12 mouse cellular contexts compared by ENCODE assay signal in genomic region chr15:80697564-80697963, GRCm38 (mm10). TPM values are rescaled to one million over a fixed set of nuclear protein-coding genes. Genes with fewer than 3 reads are reported as not detected.
DNase-seq lines count a peak whose midpoint lies in the region; ATAC-seq lines count a peak whose summit lies in the region.
"Had no signal": no experiment of that assay in that cellular context is flagged by ENCODE, and none has a peak within 500 bp of the region (broad histone marks: within the 10 kb centered on the region; RNA-seq: fewer than 3 reads in every experiment).

No protein-coding gene starts in this region.

- ATAC-seq in forebrain, embryonic 13.5 days, result no peak
- ATAC-seq in forebrain, embryonic 14.5 days, result no peak
- ATAC-seq: liver, embryonic 12.5 days; midbrain, embryonic 13.5 days had no signal

- peaks cover 14% of the 10 kb centered on the region for H3K4me1 ChIP-seq in forebrain, embryonic 13.5 days
- no peaks in the 10 kb centered on the region for H3K4me1 ChIP-seq in forebrain, embryonic 14.5 days (ENCODE audit: control insufficient read depth, insufficient read depth, low read length)

- WGBS in forebrain, embryonic 13.5 days, result 55% methylated on average over 5 of the region's 5 CpGs
- WGBS in forebrain, embryonic 14.5 days, result 68% methylated on average over 5 of the region's 5 CpGs

- H3K27me3 ChIP-seq in forebrain, embryonic 13.5 days, result 0 out of 2 replicates have a peak, but pooled peaks cover 4% of the 10 kb centered on the region
- no peaks in the 10 kb centered on the region for H3K27me3 ChIP-seq in forebrain, embryonic 14.5 days (replicated peaks; ENCODE audit: control insufficient read depth, insufficient read depth, low read length)

- H3K4me3 ChIP-seq in forebrain, embryonic 13.5 days, result no peak overlapping the region
- no peak overlapping the region for H3K4me3 ChIP-seq in forebrain, embryonic 14.5 days (ENCODE audit: low read depth, low read length)
- H3K4me3 ChIP-seq: erythroblast, embryonic 14.5 days; liver, embryonic 12.5 days; midbrain, embryonic 13.5 days had no signal

- no peak overlapping the region for H3K4me2 ChIP-seq in forebrain, embryonic 13.5 days
- no peak overlapping the region for H3K4me2 ChIP-seq in forebrain, embryonic 14.5 days (ENCODE audit: low read length)
- H3K4me2 ChIP-seq: liver, embryonic 12.5 days; midbrain, embryonic 13.5 days had no signal

- H3K9me3 ChIP-seq in forebrain, embryonic 13.5 days (replicated peaks), result no peaks in the 10 kb centered on the region
- no peaks in the 10 kb centered on the region for H3K9me3 ChIP-seq in forebrain, embryonic 14.5 days (replicated peaks; ENCODE audit: control insufficient read depth, low read length)
- H3K9me3 ChIP-seq: liver, embryonic 12.5 days; midbrain, embryonic 13.5 days had no signal

- H3K36me3 ChIP-seq in forebrain, embryonic 13.5 days (ENCODE audit: poor library complexity, severe bottlenecking), result no peaks in the 10 kb centered on the region
- no peaks in the 10 kb centered on the region for H3K36me3 ChIP-seq in forebrain, embryonic 14.5 days (ENCODE audit: control insufficient read depth, insufficient read depth, low read length)
- H3K36me3 ChIP-seq: liver, embryonic 12.5 days; midbrain, embryonic 13.5 days had no signal

- H3K27ac ChIP-seq in forebrain, embryonic 13.5 days, result no peak overlapping the region
- H3K27ac ChIP-seq in forebrain, embryonic 14.5 days (ENCODE audit: low read depth, low read length), result no peak overlapping the region
- H3K27ac ChIP-seq: liver, embryonic 12.5 days; midbrain, embryonic 13.5 days had no signal

- no peak for DNase-seq in forebrain, embryonic 14.5 days (ENCODE audit: low spot score)
- peak; percentile 13 for DNase-seq in spleen, adult 12 weeks (ENCODE audit: low spot score)
- no peak for DNase-seq in spleen, postnatal 14 days (ENCODE audit: low spot score in 2 of 2)
- peak; percentile 33 for DNase-seq in mesoderm, embryonic 11.5 days (ENCODE audit: low read depth, low spot score)
- no peak for DNase-seq in cerebellum, postnatal 4 days (ENCODE audit: low spot score in 2 of 2)
- DNase-seq in kidney, adult 18-20 months, result no peak
- DNase-seq in layer of hippocampus, adult 9-10 months (ENCODE audit: low spot score), result no peak
- DNase-seq: cerebellum, adult 11 months had no signal

- 0 out of 2 replicates have a peak overlapping the region, but pooled peaks have one; percentile 6 for H3K9ac ChIP-seq in forebrain, embryonic 13.5 days
- no peak overlapping the region for H3K9ac ChIP-seq in forebrain, embryonic 14.5 days (ENCODE audit: low read length)
- H3K9ac ChIP-seq: liver, embryonic 12.5 days; midbrain, embryonic 13.5 days had no signal

RNA-seq across cellular contexts. Expression of gene Tnrc6b, which starts 13.5 kb away (rescaled TPM):
- 37.2 and 41.0 TPM in 2 replicates for polyA plus RNA-seq in forebrain, embryonic 13.5 days (2015; fragmentation: Nextera tagmentation; extraction: Ambion mirVana)
- polyA plus RNA-seq in forebrain, embryonic 14.5 days (2014; fragmentation: Nextera tagmentation; extraction: Ambion mirVana), result 10.0 and 15.0 TPM in 2 replicates

RNA-seq across cellular contexts. Expression of gene Fam83f, which starts 25.9 kb away (rescaled TPM):
- 0.09 TPM in 1 of 2 replicates, not detected in the other for polyA plus RNA-seq in forebrain, embryonic 13.5 days (2015; fragmentation: Nextera tagmentation; extraction: Ambion mirVana)
- polyA plus RNA-seq in forebrain, embryonic 14.5 days (2014; fragmentation: Nextera tagmentation; extraction: Ambion mirVana), result not detected in 2 replicates
- polyA plus RNA-seq: erythroblast, embryonic 14.5 days had no signal

Comparison
In these comparisons a context has a peak if more than half of its experiments do, and no peak if none do; other contexts are left out.
1. DNase-seq: peak in spleen, adult 12 weeks (single experiment) and mesoderm, embryonic 11.5 days (single experiment); none in forebrain, embryonic 14.5 days (single experiment), spleen, postnatal 14 days (0 of 2), cerebellum, postnatal 4 days (0 of 2), kidney, adult 18-20 months (single experiment) and layer of hippocampus, adult 9-10 months (single experiment).